Mouse (Mus musculus) hindbrain, embryonic 15.5 days (tissue): Measurements from ENCODE around the gene Gja4. TPM values are rescaled to one million over a fixed set of nuclear protein-coding genes. Genes with fewer than 3 reads are reported as not detected.

Source experiments
- ATAC-seq: fragments of 200-750 bp; cut with Nextera tagmentation; 2 replicates; pipeline ENCODE4 v1.8.0; 2017; ENCODE audit warnings: low read depth, moderate number of reproducible peaks, moderate TSS enrichment; ENCODE audit not compliant: low FRiP score
- H3K27ac ChIP-seq: fragments of 300-500 bp; sonication (generic); replicated peaks from 2 replicates; pipeline ENCODE4 v1.5.1; 2015; ENCODE audit warnings: mild to moderate bottlenecking, inconsistent platforms
- H3K27me3 ChIP-seq: fragments of 300-500 bp; sonication (generic); 2 replicates; pipeline ENCODE4 v1.6.1; 2015; ENCODE audit warnings: control low read depth, inconsistent platforms
- H3K36me3 ChIP-seq: fragments of 300-500 bp; sonication (generic); 2 replicates; pipeline ENCODE4 v1.6.1; 2015; ENCODE audit warnings: control low read depth, inconsistent platforms
- H3K4me1 ChIP-seq: fragments of 300-500 bp; sonication (generic); replicated peaks from 2 replicates; pipeline ENCODE4 v1.6.1; 2015; ENCODE audit warnings: control low read depth, inconsistent platforms
- H3K4me2 ChIP-seq: fragments of 300-500 bp; sonication (generic); 2 replicates; pipeline ENCODE4 v1.6.1; 2015; ENCODE audit warnings: moderate library complexity, mild to moderate bottlenecking, inconsistent platforms
- H3K4me3 ChIP-seq: fragments of 300-500 bp; sonication (generic); 2 replicates; pipeline ENCODE4 v1.5.1; 2015; ENCODE audit warnings: mild to moderate bottlenecking, inconsistent platforms
- H3K9ac ChIP-seq: fragments of 300-500 bp; sonication (generic); 2 replicates; pipeline ENCODE4 v1.6.1; 2015; ENCODE audit warnings: inconsistent platforms
- H3K9me3 ChIP-seq: fragments of 300-500 bp; sonication (generic); 2 replicates; pipeline ENCODE4 v1.6.1; 2016; ENCODE audit warnings: control low read depth, inconsistent platforms
- WGBS: fragments of 180-500 bp; shearing (Covaris S2); methylation state at CpG from one replicate; pipeline ENCODE4 v1.1.7; 2015; 5-methylcytosine and 5-hydroxymethylcytosine counted together
- polyA plus RNA-seq: library from polyadenylated mRNA; unstranded; fragments of >200 nt; fragmentation: Nextera tagmentation; extraction: Ambion mirVana; gene quantifications from 2 replicates; pipeline ENCODE4 v1.2.1, GENCODE M21; 2015

The Gja4 gene
- polyA plus RNA-seq, 1 experiment from 2014 or later: 23.2 TPM

DNA sequence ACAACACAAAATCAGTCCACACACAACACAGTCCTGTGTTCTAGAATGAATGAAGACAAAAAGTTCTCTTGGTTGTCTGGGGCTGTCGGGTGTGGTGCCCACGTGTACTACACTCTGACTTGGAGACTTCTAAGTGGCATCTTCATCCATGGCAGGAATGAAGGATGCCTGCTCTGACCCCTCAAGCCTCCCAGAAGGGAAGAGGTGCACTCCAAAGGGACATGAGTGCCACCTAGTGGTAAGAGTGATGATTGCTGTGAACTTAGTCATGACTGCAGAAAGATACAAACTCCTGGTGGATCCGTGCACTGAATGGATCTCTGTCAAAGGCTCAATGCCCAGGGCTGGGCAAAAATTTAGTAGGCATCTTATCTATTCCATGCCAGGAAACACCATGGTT is 5.8 kb upstream of the Gja4 start:
- Histone ChIP-seq H3K27ac (no peak overlapping the region), H3K4me2 (no peak overlapping the region), H3K27me3 (no peaks in the 10 kb centered on the region), H3K4me1 (no peaks in the 10 kb centered on the region), H3K9me3 (no peaks in the 10 kb centered on the region), H3K4me3 (no peak overlapping the region), H3K36me3 (no peaks in the 10 kb centered on the region), H3K9ac (no peak overlapping the region)
- WGBS: 7% methylated on average over 3 of the region's 3 CpGs
- ATAC-seq: peak; percentile 45; the same call in 1 of the 2 replicates

DNA sequence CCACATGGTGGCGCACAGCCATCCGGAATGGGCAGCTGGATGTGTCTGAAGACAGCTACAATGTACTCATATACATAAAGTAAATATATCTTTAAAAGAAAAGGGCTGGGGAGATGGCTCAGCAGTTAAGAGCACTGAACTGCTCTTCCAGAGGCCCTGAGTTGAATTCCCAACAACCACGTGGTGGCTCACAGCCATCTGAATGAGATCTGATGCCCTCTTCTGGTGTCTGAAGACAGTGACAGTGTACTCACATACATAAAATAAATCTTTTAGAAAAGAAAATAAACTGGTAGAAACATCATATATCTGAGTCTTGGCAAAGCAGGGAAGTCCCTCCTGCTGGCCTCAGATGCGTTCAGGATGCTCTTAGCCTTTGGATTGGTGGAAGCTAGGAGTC is 3.3 kb upstream of the Gja4 start:
- no peak for ATAC-seq
- Histone ChIP-seq H3K9ac (no peak overlapping the region), H3K27ac (no peak overlapping the region), H3K4me2 (no peak overlapping the region), H3K4me3 (no peak overlapping the region), H3K9me3 (no peaks in the 10 kb centered on the region), H3K4me1 (peaks cover 16% of the 10 kb centered on the region), H3K27me3 (0 out of 2 replicates have a peak, but pooled peaks cover 5% of the 10 kb centered on the region), H3K36me3 (no peaks in the 10 kb centered on the region)
- 63% methylated on average over 4 of the region's 4 CpGs for WGBS

DNA sequence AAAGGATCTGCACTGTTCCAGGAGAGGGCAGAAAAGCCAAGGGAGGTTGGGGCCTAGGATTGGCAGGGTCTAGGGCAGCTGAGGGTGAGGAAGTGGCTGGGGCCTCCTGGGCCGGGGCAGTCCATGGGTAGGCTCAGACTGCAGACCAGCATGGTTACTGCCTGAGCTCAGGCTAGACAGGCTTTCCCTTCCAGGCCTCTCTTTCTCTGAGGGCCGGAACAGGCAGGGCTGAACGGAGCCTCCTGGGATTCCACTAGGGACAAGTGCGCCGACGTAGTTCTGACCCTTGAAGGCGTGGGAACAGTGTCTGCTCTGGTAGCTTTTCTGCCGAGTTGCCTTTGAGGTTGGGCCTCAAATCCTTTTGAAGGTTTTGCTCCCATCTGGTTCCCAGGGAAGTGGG is 1.9 kb upstream of the Gja4 start:
- H3K9me3 ChIP-seq: no peaks in the 10 kb centered on the region
- 0 out of 2 replicates have a peak, but pooled peaks cover 5% of the 10 kb centered on the region for H3K27me3 ChIP-seq
- no peaks in the 10 kb centered on the region for H3K36me3 ChIP-seq
- H3K4me1 ChIP-seq: peaks cover 16% of the 10 kb centered on the region
- 88% methylated on average over 8 of the region's 8 CpGs for WGBS
- H3K4me2 ChIP-seq: no peak overlapping the region
- H3K9ac ChIP-seq: no peak overlapping the region
- H3K27ac ChIP-seq: no peak overlapping the region
- ATAC-seq: no peak
- H3K4me3 ChIP-seq: no peak overlapping the region

DNA sequence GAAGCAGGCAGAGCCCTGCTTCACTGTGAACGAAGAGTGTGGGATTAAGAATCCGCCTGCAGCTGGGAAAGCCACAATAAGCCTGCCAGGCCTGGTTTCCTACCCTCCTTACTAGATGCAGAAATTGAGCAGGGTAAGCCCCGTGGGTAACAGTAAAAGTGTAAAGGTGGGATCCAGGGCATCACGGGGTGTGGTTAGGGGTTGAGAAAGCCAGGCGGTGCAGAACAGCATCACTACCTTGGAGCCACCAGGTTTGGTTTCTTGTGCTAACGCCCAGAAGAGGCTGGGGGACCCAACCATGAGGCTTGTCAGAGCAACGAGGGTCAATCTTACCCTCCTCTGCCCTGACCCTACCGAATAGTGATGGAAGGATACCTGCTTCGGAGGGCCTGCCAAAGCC is 746 bp upstream of the Gja4 start:
- Histone ChIP-seq H3K9me3 (no peaks in the 10 kb centered on the region), H3K4me1 (peaks cover 16% of the 10 kb centered on the region), H3K27ac (no peak overlapping the region), H3K9ac (no peak overlapping the region), H3K4me3 (peak overlapping the region; percentile 58; the same call in 1 of the 2 replicates), H3K27me3 (0 out of 2 replicates have a peak, but pooled peaks cover 5% of the 10 kb centered on the region), H3K36me3 (no peaks in the 10 kb centered on the region), H3K4me2 (peak overlapping the region; percentile 94)
- 50% methylated on average over 9 of the region's 9 CpGs for WGBS
- no peak for ATAC-seq

DNA sequence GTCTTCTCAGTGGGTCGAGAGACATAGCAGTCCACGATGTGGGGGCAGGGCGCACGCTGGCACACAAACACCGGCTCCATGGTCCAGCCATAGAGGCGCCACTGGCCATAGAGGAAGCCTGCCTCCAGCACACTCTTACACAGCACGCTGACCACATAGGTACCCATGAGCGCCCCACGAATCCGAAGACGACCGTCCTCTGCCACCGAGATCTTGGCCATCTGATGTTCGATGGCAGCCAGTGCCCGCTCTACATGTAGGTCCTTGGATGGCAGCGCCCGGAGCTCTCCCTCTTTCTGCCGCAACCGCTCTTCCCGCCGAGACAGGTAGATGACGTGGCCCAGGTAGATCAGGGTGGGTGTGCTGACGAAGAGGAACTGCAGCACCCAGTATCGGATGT is 1.5 kb downstream of the Gja4 start:
- H3K9ac ChIP-seq: no peak overlapping the region
- H3K4me3 ChIP-seq: no peak overlapping the region
- no peak overlapping the region for H3K27ac ChIP-seq
- H3K36me3 ChIP-seq: no peaks in the 10 kb centered on the region
- no peaks in the 10 kb centered on the region for H3K9me3 ChIP-seq
- H3K4me2 ChIP-seq: peak overlapping the region; percentile 94
- peaks cover 16% of the 10 kb centered on the region for H3K4me1 ChIP-seq
- 69% methylated on average over 24 of the region's 24 CpGs for WGBS
- 0 out of 2 replicates have a peak, but pooled peaks cover 5% of the 10 kb centered on the region for H3K27me3 ChIP-seq
- ATAC-seq: no peak

DNA sequence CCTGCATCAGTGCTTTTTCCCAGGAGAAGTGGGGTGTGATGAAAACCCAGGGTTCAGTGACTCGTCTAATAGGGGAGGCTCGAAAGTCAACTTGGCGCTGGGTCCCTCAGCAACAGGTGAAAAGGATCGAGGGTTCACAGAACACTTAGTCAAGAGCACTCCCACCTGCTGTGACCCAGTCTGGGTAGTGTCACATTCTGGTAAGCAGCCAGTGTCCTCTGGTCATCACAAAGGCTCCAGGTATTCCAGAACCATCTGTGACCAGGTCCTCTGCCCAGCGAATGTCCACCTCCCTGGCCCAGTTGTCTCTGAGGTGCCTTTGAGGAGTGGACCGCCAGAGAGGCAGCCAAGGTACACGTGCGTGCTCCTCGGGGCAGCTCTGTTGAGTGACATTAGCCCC is 2.3 kb downstream of the Gja4 start:
- ATAC-seq: no peak
- Histone ChIP-seq H3K4me1 (peaks cover 16% of the 10 kb centered on the region), H3K4me2 (peak overlapping the region; percentile 94; the same call in 1 of the 2 replicates), H3K4me3 (no peak overlapping the region), H3K9me3 (no peaks in the 10 kb centered on the region), H3K9ac (no peak overlapping the region), H3K36me3 (no peaks in the 10 kb centered on the region), H3K27me3 (0 out of 2 replicates have a peak, but pooled peaks cover 5% of the 10 kb centered on the region), H3K27ac (no peak overlapping the region)
- 49% methylated on average over 9 of the region's 9 CpGs for WGBS

DNA sequence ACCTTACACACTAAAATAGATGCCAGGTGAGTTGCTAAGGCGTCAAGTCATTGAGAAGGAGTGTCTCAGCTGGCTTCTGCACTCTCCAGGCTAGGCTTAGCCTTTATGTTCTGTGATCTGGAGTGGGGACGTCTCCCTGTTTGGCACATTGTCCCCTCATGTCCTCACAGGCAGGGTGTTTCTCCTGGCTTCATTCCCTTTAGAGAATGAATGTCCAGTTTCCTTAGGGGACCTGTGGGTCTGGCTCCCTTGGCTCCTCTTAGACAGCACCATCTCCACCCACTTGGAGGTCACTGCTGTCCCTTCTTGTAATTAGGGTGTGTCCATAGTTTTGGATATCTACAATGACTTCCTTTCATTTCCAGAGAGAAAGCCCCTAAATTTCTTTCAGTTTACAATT is 6.9 kb downstream of the Gja4 start:
- H3K9ac ChIP-seq: no peak overlapping the region
- no peaks in the 10 kb centered on the region for H3K36me3 ChIP-seq
- H3K4me3 ChIP-seq: no peak overlapping the region
- no peak overlapping the region for H3K27ac ChIP-seq
- H3K4me1 ChIP-seq: no peaks in the 10 kb centered on the region
- H3K9me3 ChIP-seq: no peaks in the 10 kb centered on the region
- no peaks in the 10 kb centered on the region for H3K27me3 ChIP-seq
- ATAC-seq: no peak
- no peak overlapping the region for H3K4me2 ChIP-seq
- 72% methylated on average over 2 of the region's 2 CpGs for WGBS

DNA sequence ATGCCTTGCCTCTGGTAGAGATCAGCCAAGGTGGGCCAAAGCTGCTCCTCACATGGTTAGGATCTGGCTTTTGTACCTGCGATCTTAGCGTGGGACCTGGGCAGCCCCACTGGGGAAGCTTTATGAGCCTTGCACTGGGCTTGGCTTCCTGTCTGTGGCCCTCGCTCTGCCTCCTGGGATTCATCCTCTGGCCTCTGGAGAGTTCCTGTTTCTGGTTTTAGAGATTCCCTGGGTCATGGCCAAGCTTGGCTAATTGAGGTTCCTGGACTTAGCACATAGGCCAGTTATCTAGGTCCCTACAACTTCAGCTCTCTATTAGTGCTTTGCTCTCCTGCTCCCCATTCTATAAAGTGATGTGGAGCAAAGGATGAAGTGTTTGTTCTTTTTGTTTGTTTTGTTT is 10.0 kb downstream of the Gja4 start:
- H3K9ac ChIP-seq: no peak overlapping the region
- no peak for ATAC-seq
- no peaks in the 10 kb centered on the region for H3K36me3 ChIP-seq
- no peaks in the 10 kb centered on the region for H3K9me3 ChIP-seq
- no peaks in the 10 kb centered on the region for H3K27me3 ChIP-seq
- H3K4me2 ChIP-seq: no peak overlapping the region
- no peak overlapping the region for H3K4me3 ChIP-seq
- H3K4me1 ChIP-seq: no peaks in the 10 kb centered on the region
- WGBS: 91% methylated on average over 3 of the region's 3 CpGs
- H3K27ac ChIP-seq: no peak overlapping the region

DNA sequence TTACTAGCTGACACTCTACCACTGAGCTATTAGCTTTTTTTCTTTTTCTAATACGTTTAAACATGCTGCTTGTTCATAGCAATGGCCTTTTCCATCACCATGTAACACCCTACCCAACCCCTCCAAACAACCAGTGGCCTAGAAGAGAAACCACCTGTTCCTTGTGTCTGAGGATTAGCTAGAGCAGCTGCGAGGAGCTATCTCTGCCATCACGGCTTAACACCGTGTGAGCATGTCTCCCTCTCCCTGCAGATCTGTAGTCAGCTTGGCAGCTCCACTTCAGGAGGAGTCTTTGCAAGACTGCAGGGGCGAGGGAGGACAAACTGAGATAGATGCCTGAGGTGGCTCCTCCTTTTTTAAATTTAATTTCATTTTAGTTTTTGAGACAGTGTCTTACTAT is 13.3 kb downstream of the Gja4 start:
- no peak overlapping the region for H3K4me2 ChIP-seq
- H3K4me1 ChIP-seq: no peaks in the 10 kb centered on the region
- 83% methylated on average over 5 of the region's 5 CpGs for WGBS
- H3K9me3 ChIP-seq: no peaks in the 10 kb centered on the region
- ATAC-seq: no peak
- no peaks in the 10 kb centered on the region for H3K36me3 ChIP-seq
- no peak overlapping the region for H3K27ac ChIP-seq
- no peak overlapping the region for H3K9ac ChIP-seq
- no peak overlapping the region for H3K4me3 ChIP-seq
- no peaks in the 10 kb centered on the region for H3K27me3 ChIP-seq

DNA sequence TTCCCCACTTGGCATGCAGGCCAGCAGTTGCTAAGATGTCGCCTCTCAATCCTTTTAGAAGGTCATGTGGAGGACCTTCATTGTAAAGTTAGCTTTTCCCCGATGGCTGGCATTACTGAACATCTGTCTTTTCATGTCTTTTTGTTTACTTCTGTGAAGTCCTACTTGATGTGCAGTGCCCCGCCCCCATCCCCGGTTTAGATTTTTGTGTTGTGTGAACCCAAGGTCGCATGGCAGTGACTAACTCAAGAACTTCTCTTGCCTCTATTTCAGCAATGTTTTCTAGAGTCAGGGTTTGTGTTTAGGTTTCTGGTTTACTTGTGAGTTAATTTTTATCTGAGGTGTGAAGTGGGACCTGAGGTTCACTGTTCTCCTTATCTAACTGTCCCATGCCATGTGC is 21.2 kb downstream of the Gja4 start:
- no peak overlapping the region for H3K4me3 ChIP-seq
- no peaks in the 10 kb centered on the region for H3K4me1 ChIP-seq
- H3K27ac ChIP-seq: no peak overlapping the region
- H3K27me3 ChIP-seq: no peaks in the 10 kb centered on the region
- H3K9ac ChIP-seq: no peak overlapping the region
- H3K9me3 ChIP-seq: no peaks in the 10 kb centered on the region
- H3K4me2 ChIP-seq: no peak overlapping the region
- ATAC-seq: no peak
- H3K36me3 ChIP-seq: no peaks in the 10 kb centered on the region
- 62% methylated on average over 5 of the region's 5 CpGs for WGBS

DNA sequence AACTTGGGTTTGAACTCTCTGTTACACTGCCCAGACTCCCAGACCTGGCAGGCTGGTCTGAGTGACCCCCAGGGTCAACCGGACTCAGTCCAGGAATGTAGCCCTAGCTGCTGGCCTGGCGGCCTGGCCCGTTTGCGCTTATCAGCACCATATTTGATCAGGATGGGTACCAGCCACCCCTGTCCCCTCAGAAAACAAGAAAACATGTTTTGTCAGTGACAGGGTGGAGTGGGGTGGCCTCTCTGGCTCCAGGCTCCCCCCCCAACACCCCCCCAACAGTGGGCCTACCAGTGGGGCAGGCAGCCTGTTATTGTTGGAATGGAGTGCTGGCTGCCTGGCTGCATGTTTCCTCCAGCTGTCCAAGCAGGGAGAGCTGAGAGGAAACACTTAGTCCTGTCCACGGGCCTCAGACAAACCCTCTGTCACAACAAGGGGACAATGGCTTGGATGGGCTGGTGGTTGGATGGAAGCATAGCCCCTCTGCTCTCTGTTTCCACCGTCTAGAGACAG is 24.7 kb downstream of the Gja4 start:
- 80% methylated on average over 6 of the region's 6 CpGs for WGBS

DNA sequence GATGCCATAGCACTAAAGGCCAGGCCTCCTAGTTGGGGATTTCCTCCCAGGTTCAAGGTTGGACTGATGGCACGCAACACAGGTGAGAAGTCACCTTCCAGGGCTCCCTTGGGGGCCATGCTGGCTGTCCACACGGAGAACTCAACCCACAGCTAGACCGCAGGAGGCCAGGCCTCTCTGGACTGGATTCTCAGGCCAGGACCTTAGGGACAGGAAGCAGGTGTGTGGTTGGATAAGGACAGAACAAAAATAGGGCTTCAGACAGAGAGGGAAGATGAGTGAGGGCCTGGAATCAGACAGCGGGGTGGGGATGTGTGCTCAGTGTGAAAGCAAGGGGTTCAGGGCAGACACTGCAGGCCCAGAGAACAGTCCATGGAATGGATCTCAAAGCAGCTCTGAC is 26.9 kb downstream of the Gja4 start:
- H3K27ac ChIP-seq: no peak overlapping the region
- ATAC-seq: no peak
- H3K4me2 ChIP-seq: no peak overlapping the region
- no peaks in the 10 kb centered on the region for H3K4me1 ChIP-seq
- no peak overlapping the region for H3K4me3 ChIP-seq
- H3K27me3 ChIP-seq: no peaks in the 10 kb centered on the region
- 76% methylated on average over 4 of the region's 4 CpGs for WGBS
- no peaks in the 10 kb centered on the region for H3K36me3 ChIP-seq
- H3K9ac ChIP-seq: no peak overlapping the region
- no peaks in the 10 kb centered on the region for H3K9me3 ChIP-seq

More for the DNA sequence above, 24.7 kb downstream of the Gja4 start:
- H3K27me3 ChIP-seq: no peaks in the 10 kb centered on the region
- ATAC-seq: no peak
- H3K9me3 ChIP-seq: no peaks in the 10 kb centered on the region
- H3K4me1 ChIP-seq: no peaks in the 10 kb centered on the region
- no peak overlapping the region for H3K27ac ChIP-seq
- no peak overlapping the region for H3K4me2 ChIP-seq
- H3K36me3 ChIP-seq: no peaks in the 10 kb centered on the region
- no peak overlapping the region for H3K4me3 ChIP-seq
- no peak overlapping the region for H3K9ac ChIP-seq

DNA sequence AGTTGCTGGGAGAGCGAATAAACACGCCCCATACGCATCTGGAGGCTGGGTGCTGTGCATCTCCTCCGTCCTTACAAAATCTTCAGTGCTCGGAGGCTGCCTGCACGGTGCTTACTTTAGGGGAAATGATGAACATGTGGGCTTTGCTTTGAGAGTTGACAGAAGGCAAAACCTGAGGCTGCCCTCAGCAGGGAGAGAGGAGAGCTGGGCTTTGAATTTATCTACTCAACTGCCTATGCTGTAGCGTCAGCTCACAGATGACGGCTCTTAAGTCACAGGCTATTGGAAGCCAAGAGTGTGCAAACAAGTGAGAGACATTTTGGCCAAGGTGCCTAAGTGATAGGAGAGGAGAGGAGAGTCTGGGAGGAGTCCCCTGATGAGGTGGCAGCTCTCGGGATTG is 34.6 kb downstream of the Gja4 start:
- H3K4me1 ChIP-seq: no peaks in the 10 kb centered on the region
- H3K27me3 ChIP-seq: no peaks in the 10 kb centered on the region
- H3K36me3 ChIP-seq: no peaks in the 10 kb centered on the region
- no peaks in the 10 kb centered on the region for H3K9me3 ChIP-seq
- no peak overlapping the region for H3K9ac ChIP-seq
- H3K4me3 ChIP-seq: no peak overlapping the region
- H3K4me2 ChIP-seq: no peak overlapping the region
- no peak overlapping the region for H3K27ac ChIP-seq
- no peak for ATAC-seq
- 81% methylated on average over 9 of the region's 9 CpGs for WGBS
